Mouse (Mus musculus): Measurements from ENCODE around the gene Nat8f4. TPM values are rescaled to one million over a fixed set of nuclear protein-coding genes. Genes with fewer than 3 reads are reported as not detected.
"Not testable (repeated sequence)": the region's sequence is repeated elsewhere in the genome, so short reads cannot be mapped to it uniquely, and the experiment has no call there.

The Nat8f4 gene
- polyA plus RNA-seq, 1 experiment from 2014 or later, result 1.9 TPM

DNA sequence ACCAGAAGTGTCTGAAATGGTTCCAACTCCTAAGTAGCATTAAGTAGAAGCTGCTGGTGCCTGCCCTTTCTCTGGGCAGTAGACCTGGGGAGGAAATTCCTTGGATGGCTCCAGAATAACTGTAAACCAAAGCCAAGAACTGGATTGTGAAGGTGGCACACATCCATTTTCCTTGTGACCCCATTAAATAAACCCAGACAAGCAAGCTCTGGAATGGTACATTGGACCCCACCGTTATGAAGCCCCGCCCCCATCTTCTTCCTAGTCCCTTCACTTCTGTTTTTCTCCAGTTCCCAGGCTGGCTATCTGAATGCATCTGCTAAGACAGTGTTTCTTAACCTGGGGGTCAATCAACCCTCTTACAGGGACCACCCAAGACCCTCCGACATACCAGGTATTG lies 6.9 kb upstream of the Nat8f4 start, which contains the start of gene Tprkb:
Gene Tprkb (plus strand): TSS at position 279 of the 400 bp plus-strand sequence.
- Histone ChIP-seq H3K36me3 (ENCODE audit: control insufficient read depth, insufficient read depth, low read length) (no peaks in the 10 kb centered on the region), H3K27ac (ENCODE audit: low read depth, low read length) (no peak within 1 kb of the TSS), H3K9me3 (ENCODE audit: control insufficient read depth, low read length) (no peaks in the 10 kb centered on the region), H3K4me3 (ENCODE audit: low read depth, low read length) (no peak within 1 kb of the TSS), H3K4me1 (replicated peaks; ENCODE audit: control insufficient read depth, insufficient read depth, low read length) (peaks cover 6% of the 10 kb centered on the region; the same call in 1 of the 2 replicates), H3K27me3 (replicated peaks; ENCODE audit: control insufficient read depth, insufficient read depth, low read length) (no peaks in the 10 kb centered on the region), H3K4me2 (no peak within 1 kb of the TSS), H3K9ac (ENCODE audit: low read depth, low read length) (no peak within 1 kb of the TSS)
- no peak for DNase-seq (ENCODE audit: low spot score)
- no peak for ATAC-seq (replicated peaks; ENCODE audit: low FRiP score)
- WGBS, result 74% methylated on average over 3 of the region's 3 CpGs

DNA sequence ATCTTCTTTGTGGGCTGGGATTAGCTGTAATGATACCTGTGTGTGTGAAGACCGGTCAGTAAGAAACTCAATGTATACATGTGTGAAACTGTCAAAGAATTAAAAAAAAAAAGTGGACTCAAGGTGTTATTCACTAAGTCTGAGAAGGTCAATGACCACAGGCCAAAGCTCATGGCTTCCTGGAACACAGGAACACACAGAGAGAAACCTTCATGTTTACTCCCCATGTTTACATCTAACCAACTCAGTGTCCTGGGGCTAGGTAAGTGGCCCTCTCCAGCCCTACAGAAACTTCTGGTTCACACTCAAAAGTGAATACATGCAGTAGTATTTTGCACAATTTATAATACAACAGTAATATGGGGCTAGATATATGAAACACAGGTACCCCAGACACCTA lies 5.0 kb upstream of the Nat8f4 start:
- Histone ChIP-seq H3K4me2 (no peak overlapping the region), H3K27me3 (replicated peaks; ENCODE audit: control insufficient read depth, insufficient read depth, low read length) (no peaks in the 10 kb centered on the region), H3K4me1 (replicated peaks; ENCODE audit: control insufficient read depth, insufficient read depth, low read length) (0 out of 2 replicates have a peak, but pooled peaks cover under 1% of the 10 kb centered on the region), H3K9me3 (ENCODE audit: control insufficient read depth, low read length) (no peaks in the 10 kb centered on the region), H3K27ac (ENCODE audit: low read depth, low read length) (no peak overlapping the region), H3K4me3 (ENCODE audit: low read depth, low read length) (no peak overlapping the region), H3K36me3 (ENCODE audit: control insufficient read depth, insufficient read depth, low read length) (no peaks in the 10 kb centered on the region), H3K9ac (ENCODE audit: low read depth, low read length) (no peak overlapping the region)
- ATAC-seq (replicated peaks; ENCODE audit: low FRiP score) (no peak), DNase-seq (ENCODE audit: low spot score) (no peak)
- 88% methylated on average over 1 of the region's 1 CpGs for WGBS

- no peak overlapping the region for H3K4me2 ChIP-seq
These were observed 3.7 kb upstream of the Nat8f4 start for GRCm38 (mm10) chr6:85908341-85908740.

DNA sequence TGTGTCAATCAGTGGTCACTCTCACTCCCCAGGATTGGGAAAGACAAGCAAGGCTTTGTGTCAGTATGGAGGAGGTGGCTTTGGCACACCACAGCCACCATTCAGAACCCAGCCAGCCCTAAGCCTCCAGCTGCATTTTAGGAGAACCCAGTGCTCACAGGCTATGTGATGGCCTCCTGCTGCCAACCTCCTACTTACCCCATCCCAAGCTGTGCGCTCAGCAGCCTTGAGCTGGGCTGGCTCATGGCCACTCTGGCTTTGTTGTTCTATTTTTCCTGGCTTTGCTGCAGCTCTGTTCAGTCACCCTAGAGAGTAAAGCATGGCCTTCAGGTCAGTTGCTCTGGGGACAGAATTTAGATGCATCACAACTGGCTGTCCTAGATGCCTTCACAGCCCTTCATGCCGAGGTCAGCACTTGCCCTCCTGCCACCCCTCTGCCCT lies 2.2 kb upstream of the Nat8f4 start:
- H3K4me1 ChIP-seq (replicated peaks; ENCODE audit: control insufficient read depth, insufficient read depth, low read length); H3K4me3 ChIP-seq (ENCODE audit: low read depth, low read length); H3K9ac ChIP-seq (ENCODE audit: low read depth, low read length); H3K36me3 ChIP-seq (ENCODE audit: control insufficient read depth, insufficient read depth, low read length); H3K9me3 ChIP-seq (ENCODE audit: control insufficient read depth, low read length); ATAC-seq (replicated peaks; ENCODE audit: low FRiP score); H3K27me3 ChIP-seq (replicated peaks; ENCODE audit: control insufficient read depth, insufficient read depth, low read length); H3K4me2 ChIP-seq; H3K27ac ChIP-seq (ENCODE audit: low read depth, low read length); DNase-seq (ENCODE audit: low spot score): not testable (repeated sequence)
- WGBS, result 69% methylated on average over 2 of the region's 2 CpGs

More at GRCm38 (mm10) chr6:85908341-85908740, 3.7 kb upstream of the Nat8f4 start:
- no peaks in the 10 kb centered on the region for H3K9me3 ChIP-seq (ENCODE audit: control insufficient read depth, low read length)
- WGBS, result 54% methylated on average over 3 of the region's 3 CpGs
- no peak for DNase-seq (ENCODE audit: low spot score)
- H3K4me1 ChIP-seq (replicated peaks; ENCODE audit: control insufficient read depth, insufficient read depth, low read length), result no peaks in the 10 kb centered on the region
- H3K27ac ChIP-seq (ENCODE audit: low read depth, low read length), result no peak overlapping the region
- no peaks in the 10 kb centered on the region for H3K36me3 ChIP-seq (ENCODE audit: control insufficient read depth, insufficient read depth, low read length)
- no peak for ATAC-seq (replicated peaks; ENCODE audit: low FRiP score)
- no peak overlapping the region for H3K9ac ChIP-seq (ENCODE audit: low read depth, low read length)
- H3K27me3 ChIP-seq (replicated peaks; ENCODE audit: control insufficient read depth, insufficient read depth, low read length), result no peaks in the 10 kb centered on the region
- H3K4me3 ChIP-seq (ENCODE audit: low read depth, low read length), result no peak overlapping the region

- no peak for DNase-seq (ENCODE audit: low spot score)
- Histone ChIP-seq H3K4me1 (replicated peaks; ENCODE audit: control insufficient read depth, insufficient read depth, low read length) (no peaks in the 10 kb centered on the region), H3K27ac (ENCODE audit: low read depth, low read length) (no peak overlapping the region), H3K9me3 (ENCODE audit: control insufficient read depth, low read length) (no peaks in the 10 kb centered on the region), H3K4me2 (no peak overlapping the region), H3K4me3 (ENCODE audit: low read depth, low read length) (no peak overlapping the region), H3K27me3 (replicated peaks; ENCODE audit: control insufficient read depth, insufficient read depth, low read length) (no peaks in the 10 kb centered on the region), H3K36me3 (ENCODE audit: control insufficient read depth, insufficient read depth, low read length) (no peaks in the 10 kb centered on the region), H3K9ac (ENCODE audit: low read depth, low read length) (no peak overlapping the region)
- ATAC-seq (replicated peaks; ENCODE audit: low FRiP score), result no peak
- WGBS, result 70% methylated on average over 2 of the region's 2 CpGs
These were observed 2.4 kb downstream of the Nat8f4 start for GRCm38 (mm10) chr6:85902303-85902702.

DNA sequence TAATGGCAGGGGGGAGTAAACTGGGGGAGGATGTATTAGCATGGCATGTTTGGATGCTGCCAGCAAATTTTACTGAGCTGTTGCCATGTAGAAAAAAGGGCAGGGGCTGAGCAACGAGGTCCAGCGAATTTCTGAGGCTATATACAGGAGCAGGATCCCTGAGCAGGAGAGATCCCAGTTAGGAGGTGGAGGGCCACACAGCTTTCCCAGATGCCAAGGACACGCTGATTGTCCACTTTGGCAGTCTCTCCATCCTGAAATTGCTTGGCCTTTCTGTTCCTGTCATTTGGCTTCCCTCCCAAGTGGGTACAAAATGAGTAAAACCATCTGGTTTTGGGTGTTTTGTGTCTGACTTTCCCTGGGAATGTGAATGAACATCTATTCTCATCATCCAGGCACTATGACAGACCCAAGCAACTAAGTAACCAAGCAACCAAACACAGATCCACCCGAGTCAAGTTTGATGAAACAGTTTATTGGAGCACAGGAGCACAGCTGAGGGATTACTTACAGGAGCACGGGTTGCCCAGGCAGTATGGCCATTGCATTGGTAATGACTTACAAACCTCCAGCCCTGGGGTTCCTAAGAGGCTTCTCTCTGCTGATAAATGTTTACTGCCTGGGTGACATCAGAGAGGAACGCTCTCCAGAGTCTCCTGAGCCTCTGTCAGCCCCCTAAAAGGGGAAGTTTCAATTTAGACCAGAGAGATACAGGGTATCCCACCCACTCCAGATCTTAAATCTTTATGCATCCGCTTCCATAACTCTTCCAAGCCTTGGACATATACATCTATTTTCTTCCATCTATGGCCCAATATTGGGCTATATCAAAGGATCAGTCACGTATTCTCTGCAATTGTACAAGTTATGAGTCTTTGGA lies 5.8 kb downstream of the Nat8f4 start:
- not testable (repeated sequence) for H3K4me2 ChIP-seq; H3K36me3 ChIP-seq (ENCODE audit: control insufficient read depth, insufficient read depth, low read length); DNase-seq (ENCODE audit: low spot score); H3K4me1 ChIP-seq (replicated peaks; ENCODE audit: control insufficient read depth, insufficient read depth, low read length); H3K9me3 ChIP-seq (ENCODE audit: control insufficient read depth, low read length); H3K4me3 ChIP-seq (ENCODE audit: low read depth, low read length); ATAC-seq (replicated peaks; ENCODE audit: low FRiP score); H3K9ac ChIP-seq (ENCODE audit: low read depth, low read length); H3K27ac ChIP-seq (ENCODE audit: low read depth, low read length); H3K27me3 ChIP-seq (replicated peaks; ENCODE audit: control insufficient read depth, insufficient read depth, low read length)
- WGBS, result 69% methylated on average over 6 of the region's 8 CpGs

DNA sequence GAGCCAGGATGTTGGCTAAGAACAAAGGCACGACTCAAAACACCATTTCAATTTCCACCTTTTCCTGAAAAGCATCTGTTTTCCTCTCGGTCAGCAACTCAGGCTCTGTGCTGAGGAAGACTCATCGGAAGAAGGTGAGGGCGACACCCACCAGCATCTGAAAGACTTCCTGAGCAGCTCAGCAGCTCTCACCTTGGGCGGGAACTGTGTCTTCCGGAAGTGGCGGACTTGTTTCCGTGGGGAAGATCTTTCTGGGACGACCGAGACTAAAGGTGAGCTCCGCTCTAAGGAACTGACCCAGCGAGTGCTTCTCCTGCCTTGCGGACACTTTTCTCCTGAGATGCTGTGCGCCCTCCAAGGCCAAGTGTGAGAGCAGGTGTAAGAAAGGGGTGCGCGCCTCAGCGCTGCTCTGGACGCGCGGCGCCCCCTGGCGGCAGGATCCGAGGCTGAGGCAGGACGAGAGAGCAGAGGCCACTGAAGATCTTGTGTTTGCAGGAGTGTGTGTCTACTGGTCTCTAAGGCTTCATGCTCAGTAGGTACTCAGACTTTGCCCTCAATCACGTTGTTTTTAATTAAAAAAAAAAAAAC lies 9.5 kb downstream of the Nat8f4 start:
- ATAC-seq (replicated peaks; ENCODE audit: low FRiP score); H3K4me1 ChIP-seq (replicated peaks; ENCODE audit: control insufficient read depth, insufficient read depth, low read length); H3K27ac ChIP-seq (ENCODE audit: low read depth, low read length); DNase-seq (ENCODE audit: low spot score); H3K36me3 ChIP-seq (ENCODE audit: control insufficient read depth, insufficient read depth, low read length); H3K9ac ChIP-seq (ENCODE audit: low read depth, low read length); H3K27me3 ChIP-seq (replicated peaks; ENCODE audit: control insufficient read depth, insufficient read depth, low read length); H3K9me3 ChIP-seq (ENCODE audit: control insufficient read depth, low read length); H3K4me2 ChIP-seq; H3K4me3 ChIP-seq (ENCODE audit: low read depth, low read length): not testable (repeated sequence)
- 73% methylated on average over 25 of the region's 25 CpGs for WGBS

DNA sequence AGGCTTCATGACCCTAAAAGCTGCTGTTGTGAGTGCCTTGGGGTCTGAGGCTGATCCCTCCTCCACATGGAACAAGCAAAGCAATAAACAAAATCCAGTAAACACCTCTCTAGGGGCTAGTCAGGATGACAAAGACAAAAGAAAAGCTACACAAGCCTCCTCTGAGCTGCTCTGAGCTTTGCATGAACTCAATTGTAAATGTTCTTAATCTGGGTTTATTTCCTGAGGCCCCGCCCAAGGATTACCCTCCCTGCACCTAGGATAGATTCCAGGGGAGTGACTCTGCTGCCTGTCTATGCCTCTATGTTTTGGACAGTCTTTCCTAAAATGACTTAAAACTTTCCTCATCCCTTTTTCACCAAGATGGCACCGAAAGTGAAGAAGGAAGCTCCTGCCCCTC lies 15.7 kb downstream of the Nat8f4 start:
- 96% methylated on average over 2 of the region's 2 CpGs for WGBS
- H3K4me1 ChIP-seq (replicated peaks; ENCODE audit: control insufficient read depth, insufficient read depth, low read length), result no peaks in the 10 kb centered on the region

More for the DNA sequence above, 15.7 kb downstream of the Nat8f4 start:
- Histone ChIP-seq H3K27ac (ENCODE audit: low read depth, low read length) (no peak overlapping the region), H3K4me2 (no peak overlapping the region), H3K36me3 (ENCODE audit: control insufficient read depth, insufficient read depth, low read length) (no peaks in the 10 kb centered on the region), H3K9me3 (ENCODE audit: control insufficient read depth, low read length) (peaks cover 2% of the 10 kb centered on the region; the same call in 1 of the 2 replicates), H3K4me3 (ENCODE audit: low read depth, low read length) (no peak overlapping the region), H3K9ac (ENCODE audit: low read depth, low read length) (no peak overlapping the region), H3K27me3 (replicated peaks; ENCODE audit: control insufficient read depth, insufficient read depth, low read length) (no peaks in the 10 kb centered on the region)
- no peak for ATAC-seq (replicated peaks; ENCODE audit: low FRiP score)
- no peak for DNase-seq (ENCODE audit: low spot score)
